Mouse (Mus musculus): Measurements from ENCODE around the gene Zic5.

- TF ChIP-seq CTCF (IDR thresholded peaks at IDR 0.05; ENCODE audit: insufficient read depth, low read depth, low read length) (no peak), POLR2A (IDR thresholded peaks at IDR 0.05; ENCODE audit: insufficient read depth, low read depth, low read length) (no peak)
Measured at GRCm38 (mm10) chr14:122461966-122462365, 3.5 kb downstream of the Zic5 start.

Measured in olfactory bulb, adult 2 months (tissue).